Mouse (Mus musculus): ENCODE results near the gene Arv1.

The Arv1 gene

GRCm38 (mm10) chr8:124724301-124724700 lies 2.4 kb downstream of the Arv1 start:
- DNase-seq (ENCODE audit: low read depth, low spot score): no peak

- no peak for DNase-seq (ENCODE audit: low read depth, low spot score)
Observed at GRCm38 (mm10) chr8:124732828-124733227, 10.9 kb downstream of the Arv1 start.

GRCm38 (mm10) chr8:124735371-124735911 lies 13.5 kb downstream of the Arv1 start:
- no peak for DNase-seq (ENCODE audit: low read depth, low spot score)

- no peak for DNase-seq (ENCODE audit: low read depth, low spot score)
Observed at GRCm38 (mm10) chr8:124739268-124739667, 17.3 kb downstream of the Arv1 start.

- no peak for DNase-seq (ENCODE audit: low read depth, low spot score)
Observed at GRCm38 (mm10) chr8:124746661-124747060, 24.7 kb downstream of the Arv1 start.

- DNase-seq (ENCODE audit: low read depth, low spot score): no peak
Observed at GRCm38 (mm10) chr8:124751191-124751590, 29.3 kb downstream of the Arv1 start.

GRCm38 (mm10) chr8:124751709-124752173 lies 29.8 kb downstream of the Arv1 start, which contains the start of gene Fam89a:
Fam89a (minus strand) TSS chr8:124751832.
- DNase-seq (ENCODE audit: low read depth, low spot score): no peak

- no peak for DNase-seq (ENCODE audit: low read depth, low spot score)
Observed at GRCm38 (mm10) chr8:124752325-124752862, 30.5 kb downstream of the Arv1 start.

- no peak for DNase-seq (ENCODE audit: low read depth, low spot score)
Observed at GRCm38 (mm10) chr8:124754101-124754791, 32.3 kb downstream of the Arv1 start.

- no peak for DNase-seq (ENCODE audit: low read depth, low spot score)
Observed at GRCm38 (mm10) chr8:124754792-124755190, 32.9 kb downstream of the Arv1 start.

- DNase-seq (ENCODE audit: low read depth, low spot score): no peak
Observed at GRCm38 (mm10) chr8:124755481-124755880, 33.5 kb downstream of the Arv1 start.

GRCm38 (mm10) chr8:124756153-124756552 lies 34.2 kb downstream of the Arv1 start:
- no peak for DNase-seq (ENCODE audit: low read depth, low spot score)

GRCm38 (mm10) chr8:124756601-124757000 lies 34.7 kb downstream of the Arv1 start:
- no peak for DNase-seq (ENCODE audit: low read depth, low spot score)

- DNase-seq (ENCODE audit: low read depth, low spot score): no peak
Observed at GRCm38 (mm10) chr8:124758544-124758943, 36.6 kb downstream of the Arv1 start.

- no peak for DNase-seq (ENCODE audit: low read depth, low spot score)
Observed at GRCm38 (mm10) chr8:124763061-124763460, 41.1 kb downstream of the Arv1 start.

- DNase-seq (ENCODE audit: low read depth, low spot score): no peak
Observed at GRCm38 (mm10) chr8:124772389-124772788, 50.5 kb downstream of the Arv1 start.

- peak; percentile 16 for DNase-seq (ENCODE audit: low read depth, low spot score)
Observed at GRCm38 (mm10) chr8:124775695-124776094, 53.8 kb downstream of the Arv1 start.

GRCm38 (mm10) chr8:124780236-124780635 lies 58.3 kb downstream of the Arv1 start:
- no peak for DNase-seq (ENCODE audit: low read depth, low spot score)

- DNase-seq (ENCODE audit: low read depth, low spot score): no peak
Observed at GRCm38 (mm10) chr8:124782431-124782830, 60.5 kb downstream of the Arv1 start.

GRCm38 (mm10) chr8:124783228-124783627 lies 61.3 kb downstream of the Arv1 start:
- DNase-seq (ENCODE audit: low read depth, low spot score): no peak
